Mouse (Mus musculus) neural tube, embryonic 15.5 days (tissue): ENCODE measurements around the gene Gcnt1. TPM values are rescaled to one million over a fixed set of nuclear protein-coding genes. Genes with fewer than 3 reads are reported as not detected.
A peak's percentile ranks its signal among the peaks of the same experiment; 100 is the strongest.

Experiments used
- ATAC-seq: fragments of 200-750 bp; cut with Nextera tagmentation; 2 replicates; pipeline ENCODE4 v1.8.0; 2017; ENCODE audit warnings: mild to moderate bottlenecking, moderate TSS enrichment, moderate library complexity; ENCODE audit not compliant: low FRiP score
- H3K27ac ChIP-seq: fragments of 300-500 bp; sonication (generic); replicated peaks from 2 replicates; pipeline ENCODE4 v1.5.1; 2015; ENCODE audit warnings: mild to moderate bottlenecking, inconsistent platforms
- H3K27me3 ChIP-seq: fragments of 300-500 bp; sonication (generic); replicated peaks from 2 replicates; pipeline ENCODE4 v1.6.1; 2015; ENCODE audit warnings: inconsistent platforms
- H3K36me3 ChIP-seq: fragments of 300-500 bp; sonication (generic); 2 replicates; pipeline ENCODE4 v1.6.1; 2015; ENCODE audit warnings: inconsistent platforms
- H3K4me1 ChIP-seq: fragments of 300-500 bp; sonication (generic); 2 replicates; pipeline ENCODE4 v1.6.1; 2015; ENCODE audit warnings: inconsistent platforms
- H3K4me2 ChIP-seq: fragments of 300-500 bp; sonication (generic); 2 replicates; pipeline ENCODE4 v1.6.1; 2015; ENCODE audit warnings: inconsistent platforms, mild to moderate bottlenecking, moderate library complexity
- H3K4me3 ChIP-seq: fragments of 300-500 bp; sonication (generic); replicated peaks from 2 replicates; pipeline ENCODE4 v1.5.1; 2015; ENCODE audit warnings: mild to moderate bottlenecking, inconsistent platforms
- H3K9ac ChIP-seq: fragments of 300-500 bp; sonication (generic); replicated peaks from 2 replicates; pipeline ENCODE4 v1.6.1; 2015; ENCODE audit warnings: mild to moderate bottlenecking, inconsistent platforms
- H3K9me3 ChIP-seq: fragments of 300-500 bp; sonication (generic); replicated peaks from 2 replicates; pipeline ENCODE4 v1.6.1; 2016; ENCODE audit warnings: inconsistent platforms
- WGBS: fragments of 180-500 bp; shearing (Covaris S2); methylation state at CpG from one replicate; pipeline ENCODE4 v1.1.7; 2015; ENCODE audit warnings: mixed read lengths; 5-methylcytosine and 5-hydroxymethylcytosine counted together
- polyA plus RNA-seq: library from polyadenylated mRNA; unstranded; fragments of >200 nt; fragmentation: Nextera tagmentation; extraction: Ambion mirVana; gene quantifications from 2 replicates; pipeline ENCODE4 v1.2.1, GENCODE M21; 2015

Gene Gcnt1
- polyA plus RNA-seq, 1 experiment from 2014 or later, result 0.74 TPM

DNA sequence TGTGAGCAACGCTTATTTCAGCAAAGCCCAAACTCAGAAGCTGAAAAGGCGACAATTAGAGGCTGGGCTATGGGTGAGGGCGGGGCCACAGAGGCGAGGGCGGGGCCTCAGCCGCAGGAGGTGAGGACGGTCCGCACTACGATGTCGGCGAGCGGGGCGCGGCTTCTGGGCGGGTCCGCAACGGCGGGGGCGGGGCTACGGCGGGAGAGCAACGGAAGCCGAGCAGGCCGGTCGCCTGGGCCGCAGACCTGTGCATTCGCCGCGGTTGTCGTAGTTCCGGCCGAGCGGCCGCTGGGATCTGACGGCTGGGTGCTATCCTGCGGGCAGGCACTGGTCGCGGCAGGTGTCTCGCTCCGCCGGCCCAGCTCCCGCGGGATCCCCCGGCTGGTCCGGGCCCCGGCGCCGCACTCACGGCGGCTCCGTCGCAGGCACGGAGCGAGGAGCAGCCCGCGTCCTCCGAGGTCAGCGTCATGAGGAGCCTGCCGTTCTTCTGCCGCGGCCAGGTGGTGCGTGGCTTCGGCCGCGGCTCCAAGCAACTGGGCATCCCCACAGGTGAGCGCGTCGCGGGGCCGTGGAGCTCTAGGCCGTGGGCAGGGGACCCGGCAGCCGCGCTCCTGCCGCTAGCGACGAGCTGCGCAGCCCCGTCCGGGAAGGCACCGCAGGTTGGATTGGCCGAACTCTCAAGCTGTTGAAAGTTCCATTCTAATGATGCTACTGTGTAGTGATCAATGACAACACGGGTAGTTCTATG, 21.4 kb upstream of the Gcnt1 start, which contains the start of gene Rfk:
Gene Rfk (plus strand): TSS at position 203 of the 751 bp plus-strand sequence.
- H3K9ac ChIP-seq, result peak within 1 kb of the TSS; percentile 90
- H3K4me2 ChIP-seq, result peak within 1 kb of the TSS; percentile 64
- peaks cover 8% of the 10 kb centered on the region; the same call in 1 of the 2 replicates for H3K27me3 ChIP-seq
- under 1% methylated on average over 75 of the region's 83 CpGs for WGBS
- peaks cover 10% of the 10 kb centered on the region for H3K36me3 ChIP-seq
- H3K9me3 ChIP-seq, result no peaks in the 10 kb centered on the region
- peaks cover 18% of the 10 kb centered on the region for H3K4me1 ChIP-seq
- peak; percentile 98 for ATAC-seq
- H3K4me3 ChIP-seq, result peak within 1 kb of the TSS; percentile 96
- peak within 1 kb of the TSS; percentile 81 for H3K27ac ChIP-seq

DNA sequence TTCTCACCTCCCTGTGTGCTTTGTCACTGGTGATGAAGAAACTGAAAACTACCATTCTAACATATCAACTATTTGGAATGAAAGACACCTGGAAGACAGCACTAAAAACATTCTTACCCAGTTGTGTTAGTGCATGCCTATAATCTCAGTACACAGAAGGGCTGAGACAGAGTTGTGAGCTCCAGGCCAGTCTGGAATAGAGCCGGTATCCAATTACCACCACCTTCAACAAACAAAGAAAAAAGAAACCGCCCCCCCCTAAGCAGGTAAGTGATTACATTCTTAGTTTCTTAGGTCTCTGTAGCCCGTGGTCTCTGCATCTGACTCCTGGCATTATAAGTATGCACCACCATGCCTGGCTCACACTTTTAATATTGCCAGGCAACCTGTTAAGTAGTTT, 20.2 kb upstream of the Gcnt1 start:
- H3K9me3 ChIP-seq, result no peaks in the 10 kb centered on the region
- no peak for ATAC-seq
- WGBS, result 26% methylated on average over 3 of the region's 3 CpGs
- H3K4me3 ChIP-seq, result no peak overlapping the region
- peaks cover 18% of the 10 kb centered on the region for H3K4me1 ChIP-seq
- no peak overlapping the region for H3K9ac ChIP-seq
- peaks cover 8% of the 10 kb centered on the region; the same call in 1 of the 2 replicates for H3K27me3 ChIP-seq
- H3K36me3 ChIP-seq, result no peaks in the 10 kb centered on the region
- no peak overlapping the region for H3K27ac ChIP-seq
- peak overlapping the region; percentile 64; the same call in 1 of the 2 replicates for H3K4me2 ChIP-seq

DNA sequence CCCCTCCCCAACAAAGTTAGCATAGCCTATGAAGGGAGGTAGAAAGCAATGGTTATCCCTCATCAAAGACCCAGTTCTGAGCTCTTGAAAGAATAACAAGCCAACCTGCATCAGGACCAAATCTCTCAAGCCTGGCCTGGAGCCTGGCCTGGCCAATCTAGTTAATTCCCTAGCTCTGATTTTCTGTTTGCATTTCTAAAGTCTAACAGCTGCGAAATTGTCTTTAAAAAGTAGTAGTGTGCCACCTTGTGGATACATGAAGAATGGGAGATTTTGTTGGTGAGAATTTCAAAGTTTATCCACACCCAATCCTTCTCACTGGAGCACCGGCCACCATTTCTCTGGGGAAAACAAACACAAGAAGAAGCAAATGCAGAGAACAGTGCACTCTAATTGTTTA, 15.8 kb upstream of the Gcnt1 start:
- Histone ChIP-seq H3K9ac (no peak overlapping the region), H3K4me1 (peaks cover 8% of the 10 kb centered on the region; the same call in 1 of the 2 replicates), H3K27ac (no peak overlapping the region), H3K4me2 (no peak overlapping the region), H3K36me3 (no peaks in the 10 kb centered on the region), H3K9me3 (no peaks in the 10 kb centered on the region), H3K4me3 (no peak overlapping the region), H3K27me3 (peaks cover 8% of the 10 kb centered on the region; the same call in 1 of the 2 replicates)
- ATAC-seq, result no peak
- WGBS, result 20% methylated on average over 2 of the region's 2 CpGs

DNA sequence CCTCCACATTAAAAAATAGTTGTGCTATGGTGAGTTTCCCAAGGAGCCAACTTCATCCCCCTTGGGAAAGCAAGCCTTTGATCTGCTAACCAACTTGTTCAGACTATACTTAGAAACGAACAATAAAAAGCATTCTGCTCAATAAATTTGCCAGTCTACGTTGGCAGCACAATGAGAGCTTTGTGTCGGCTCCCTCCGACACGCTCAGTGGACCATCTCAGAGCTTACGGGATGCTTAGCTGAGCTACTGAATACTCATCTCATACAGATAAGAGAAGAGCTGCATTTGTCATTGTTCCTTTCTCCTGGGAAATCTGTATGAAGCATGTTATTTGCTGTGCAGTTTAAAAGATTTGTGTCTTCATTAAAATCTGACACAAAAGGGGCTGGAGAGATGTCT, 13.8 kb upstream of the Gcnt1 start:
- no peak overlapping the region for H3K4me2 ChIP-seq

DNA sequence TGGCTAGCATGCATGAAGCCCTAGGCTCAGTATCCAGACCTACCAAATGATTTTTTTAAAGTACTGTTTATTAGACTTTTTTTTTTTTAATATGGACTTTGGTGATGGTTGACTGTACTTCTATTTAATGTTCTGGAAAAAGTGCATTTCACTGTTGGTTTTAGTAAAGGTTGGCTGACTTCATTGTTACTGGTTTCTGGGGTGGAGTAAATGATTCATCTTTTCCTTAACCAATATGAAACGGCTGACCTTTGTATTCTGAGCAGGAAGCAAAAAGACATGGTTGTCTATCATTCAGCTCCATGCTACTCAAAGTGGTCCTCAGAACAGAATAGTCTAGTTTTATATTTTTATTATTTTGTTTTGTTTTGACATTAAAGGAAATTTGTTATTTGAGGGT, 12.8 kb upstream of the Gcnt1 start:
- Histone ChIP-seq H3K27ac (no peak overlapping the region), H3K4me2 (no peak overlapping the region), H3K27me3 (no peaks in the 10 kb centered on the region), H3K36me3 (no peaks in the 10 kb centered on the region), H3K4me1 (0 out of 2 replicates have a peak, but pooled peaks cover 4% of the 10 kb centered on the region), H3K4me3 (no peak overlapping the region), H3K9me3 (no peaks in the 10 kb centered on the region), H3K9ac (no peak overlapping the region)
- no peak for ATAC-seq
- WGBS, result 56% methylated on average over 1 of the region's 1 CpGs

More for the DNA sequence above, 13.8 kb upstream of the Gcnt1 start:
- no peak overlapping the region for H3K27ac ChIP-seq
- ATAC-seq, result no peak
- no peaks in the 10 kb centered on the region for H3K27me3 ChIP-seq
- H3K9ac ChIP-seq, result no peak overlapping the region
- WGBS, result 8% methylated on average over 6 of the region's 6 CpGs
- H3K4me3 ChIP-seq, result no peak overlapping the region
- 0 out of 2 replicates have a peak, but pooled peaks cover 4% of the 10 kb centered on the region for H3K4me1 ChIP-seq
- H3K9me3 ChIP-seq, result no peaks in the 10 kb centered on the region
- no peaks in the 10 kb centered on the region for H3K36me3 ChIP-seq

DNA sequence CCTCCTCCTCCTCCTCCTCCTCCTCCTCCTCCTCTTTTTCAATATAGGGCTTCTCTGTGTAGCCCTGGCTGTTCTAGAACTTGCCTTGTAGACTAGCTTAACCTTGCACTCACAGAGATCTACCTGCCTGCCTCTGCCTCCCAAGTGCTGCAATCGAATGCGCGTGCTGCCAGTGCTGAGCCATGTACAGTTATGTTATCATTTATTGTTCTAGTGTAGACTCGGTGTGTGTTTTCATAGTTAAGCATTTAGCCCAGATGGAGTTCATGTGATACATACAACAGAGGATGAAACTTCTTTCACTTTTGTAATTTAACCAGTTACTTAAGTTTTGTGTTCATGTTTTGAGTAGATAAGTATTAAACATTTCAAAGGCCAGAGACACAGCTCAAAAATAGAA, 12.4 kb upstream of the Gcnt1 start:
- Histone ChIP-seq H3K27ac (no peak overlapping the region), H3K4me1 (0 out of 2 replicates have a peak, but pooled peaks cover 4% of the 10 kb centered on the region), H3K36me3 (no peaks in the 10 kb centered on the region), H3K9ac (no peak overlapping the region), H3K4me3 (no peak overlapping the region), H3K4me2 (no peak overlapping the region), H3K27me3 (no peaks in the 10 kb centered on the region), H3K9me3 (no peaks in the 10 kb centered on the region)
- 93% methylated on average over 4 of the region's 4 CpGs for WGBS
- no peak for ATAC-seq

DNA sequence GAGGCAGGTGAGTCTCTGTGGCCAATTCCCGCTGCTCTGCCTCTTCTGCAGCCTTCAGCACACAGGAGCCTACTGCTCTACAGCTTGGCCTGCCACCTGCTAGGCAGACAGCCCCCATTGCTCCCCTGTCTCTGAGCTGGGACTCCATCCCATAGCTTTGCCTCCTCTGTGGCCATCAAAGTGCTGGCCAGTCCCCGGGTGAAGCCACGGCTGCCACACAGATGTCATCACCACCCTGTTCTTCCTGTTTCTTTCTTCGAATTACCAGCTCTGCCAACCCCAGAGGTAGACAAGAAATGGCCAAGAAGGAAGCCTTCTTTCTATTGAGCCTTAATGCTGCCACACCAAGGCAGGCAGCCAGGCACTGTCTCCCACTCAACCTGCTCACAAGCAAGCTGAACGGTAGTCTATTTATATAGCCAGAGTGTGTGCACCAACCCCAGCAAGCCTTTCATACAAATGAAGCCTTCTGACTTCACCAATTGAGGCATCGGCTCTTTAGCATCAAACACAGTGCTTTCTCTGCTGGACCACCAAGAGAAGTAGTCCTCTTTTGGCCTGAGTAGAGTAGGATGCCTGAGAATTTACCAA, 10.3 kb upstream of the Gcnt1 start:
- Histone ChIP-seq H3K9ac (no peak overlapping the region), H3K4me3 (no peak overlapping the region), H3K36me3 (no peaks in the 10 kb centered on the region), H3K27ac (no peak overlapping the region), H3K9me3 (no peaks in the 10 kb centered on the region), H3K4me2 (no peak overlapping the region), H3K4me1 (0 out of 2 replicates have a peak, but pooled peaks cover 4% of the 10 kb centered on the region), H3K27me3 (no peaks in the 10 kb centered on the region)
- no peak for ATAC-seq
- 88% methylated on average over 6 of the region's 6 CpGs for WGBS

DNA sequence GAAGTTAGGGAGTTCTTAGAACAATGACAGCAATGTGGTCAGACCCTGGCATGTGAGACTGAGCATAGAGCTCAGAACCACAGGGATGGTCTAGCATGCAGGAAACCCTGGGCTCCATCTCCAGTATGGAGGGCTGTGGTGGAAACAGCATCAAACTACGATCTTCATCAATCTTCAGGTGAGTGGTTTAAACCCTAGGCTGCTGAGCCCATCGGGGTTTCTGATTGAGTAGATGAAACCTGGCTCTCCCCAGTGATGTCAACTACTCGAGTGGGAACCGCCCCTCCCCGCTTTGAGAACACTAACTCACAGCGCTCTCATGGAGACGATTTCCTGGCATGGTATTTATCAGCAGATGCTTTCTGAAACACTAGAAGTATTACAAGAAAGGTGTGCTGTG, 7.9 kb upstream of the Gcnt1 start:
- Histone ChIP-seq H3K36me3 (no peaks in the 10 kb centered on the region), H3K27me3 (no peaks in the 10 kb centered on the region), H3K9ac (no peak overlapping the region), H3K4me1 (no peaks in the 10 kb centered on the region), H3K4me2 (no peak overlapping the region), H3K9me3 (no peaks in the 10 kb centered on the region), H3K4me3 (no peak overlapping the region), H3K27ac (no peak overlapping the region)
- WGBS, result 80% methylated on average over 7 of the region's 7 CpGs
- no peak for ATAC-seq

DNA sequence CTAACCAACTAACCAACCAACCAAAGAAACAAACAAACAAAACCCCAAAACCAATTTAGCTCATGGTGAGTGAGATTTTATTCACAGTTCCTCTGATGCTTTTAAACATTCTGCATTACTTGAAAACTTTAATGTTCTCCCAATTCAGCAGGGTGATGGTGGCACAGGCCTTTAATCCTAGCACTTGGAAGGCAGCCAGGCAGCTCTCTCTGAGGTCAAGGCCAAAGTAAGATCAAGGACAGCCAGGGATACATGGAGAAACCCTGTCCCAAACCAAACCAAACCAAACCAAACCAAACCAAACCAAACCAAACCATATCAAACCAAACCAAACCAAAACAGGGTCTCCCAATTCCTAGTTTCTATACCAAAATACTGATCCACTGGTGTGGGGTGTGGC, 6.2 kb upstream of the Gcnt1 start:
- Histone ChIP-seq H3K9me3 (no peaks in the 10 kb centered on the region), H3K27me3 (no peaks in the 10 kb centered on the region), H3K4me3 (no peak overlapping the region), H3K4me2 (no peak overlapping the region), H3K9ac (no peak overlapping the region), H3K4me1 (no peaks in the 10 kb centered on the region), H3K36me3 (no peaks in the 10 kb centered on the region), H3K27ac (no peak overlapping the region)
- ATAC-seq, result no peak

DNA sequence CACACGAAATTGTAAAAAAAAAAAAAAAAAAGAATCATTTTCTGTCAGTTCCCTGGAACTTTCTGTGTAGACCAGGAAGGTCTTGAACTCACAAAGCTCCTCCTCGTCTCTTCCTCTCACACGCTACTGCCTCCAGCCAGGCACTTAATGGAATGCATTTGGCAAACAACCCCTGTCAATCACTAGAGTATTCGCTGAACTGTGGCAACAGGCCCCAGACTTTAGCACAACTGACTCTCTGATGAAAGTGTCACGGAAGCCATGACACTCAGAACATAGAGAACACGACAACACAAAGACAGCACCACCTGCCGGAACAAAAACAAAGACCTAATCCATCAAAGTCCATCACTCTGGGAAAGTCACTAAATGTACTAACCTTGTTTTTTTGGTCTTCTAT, 3.1 kb downstream of the Gcnt1 start:
- H3K4me1 ChIP-seq, result no peaks in the 10 kb centered on the region
- no peak for ATAC-seq
- no peak overlapping the region for H3K4me3 ChIP-seq
- WGBS, result 70% methylated on average over 7 of the region's 7 CpGs
- H3K27me3 ChIP-seq, result no peaks in the 10 kb centered on the region
- no peak overlapping the region for H3K27ac ChIP-seq
- H3K9me3 ChIP-seq, result no peaks in the 10 kb centered on the region
- no peaks in the 10 kb centered on the region for H3K36me3 ChIP-seq
- H3K4me2 ChIP-seq, result no peak overlapping the region
- no peak overlapping the region for H3K9ac ChIP-seq

DNA sequence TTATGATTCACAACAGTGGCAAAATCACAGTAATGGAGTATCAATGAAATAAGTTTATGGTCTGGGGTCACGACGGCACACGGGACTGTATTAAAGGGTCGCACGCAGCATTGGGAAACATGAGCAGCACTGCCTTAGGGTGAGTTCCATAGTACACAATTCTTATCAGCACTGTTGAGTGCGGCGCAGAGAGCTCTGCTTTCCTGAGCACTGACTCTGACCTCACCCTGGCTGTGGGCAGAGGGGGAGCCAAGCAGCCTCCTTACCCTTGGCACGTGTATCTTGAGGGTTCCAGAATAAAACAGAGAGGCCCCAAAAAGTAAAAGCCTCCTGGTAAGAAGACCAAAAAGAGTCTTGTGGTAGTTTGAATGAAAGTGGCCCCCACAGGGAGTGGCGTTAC, 4.1 kb downstream of the Gcnt1 start:
- WGBS, result 94% methylated on average over 9 of the region's 9 CpGs
- Histone ChIP-seq H3K4me3 (no peak overlapping the region), H3K9me3 (no peaks in the 10 kb centered on the region), H3K4me1 (no peaks in the 10 kb centered on the region), H3K27me3 (no peaks in the 10 kb centered on the region), H3K9ac (no peak overlapping the region), H3K4me2 (no peak overlapping the region), H3K27ac (no peak overlapping the region), H3K36me3 (no peaks in the 10 kb centered on the region)
- ATAC-seq, result no peak
